Comparison of ENCODE assay signal across 31 mouse cellular contexts in genomic region chr1:74109670-74110069, GRCm38 (mm10). TPM values are rescaled to one million over a fixed set of nuclear protein-coding genes. Genes with fewer than 3 reads are reported as not detected.
A peak's percentile ranks its signal among the peaks of the same experiment; 100 is the strongest.
DNase-seq lines count a peak whose midpoint lies in the region; ATAC-seq and TF ChIP-seq lines count a peak whose summit lies in the region.
"Had no signal": no experiment of that assay in that cellular context is flagged by ENCODE, and none has a peak within 500 bp of the region (broad histone marks: within the 10 kb centered on the region; RNA-seq: fewer than 3 reads in every experiment).

No protein-coding gene starts in this region.

- H3K27me3 ChIP-seq in hindbrain, embryonic 11.5 days (ENCODE audit: control insufficient read depth, insufficient read depth, low read length), result no peaks in the 10 kb centered on the region
- no peaks in the 10 kb centered on the region for H3K27me3 ChIP-seq in hindbrain, postnatal 0 days (ENCODE audit: insufficient read depth, low read length)
- H3K27me3 ChIP-seq in midbrain, embryonic 11.5 days (ENCODE audit: control insufficient read depth, insufficient read depth, low read length), result no peaks in the 10 kb centered on the region
- no peaks in the 10 kb centered on the region for H3K27me3 ChIP-seq in midbrain, embryonic 16.5 days (ENCODE audit: control insufficient read depth, insufficient read depth, low read depth, low read length)
- H3K27me3 ChIP-seq in embryonic facial prominence, embryonic 12.5 days, result 0 out of 2 replicates have a peak, but pooled peaks cover 2% of the 10 kb centered on the region
- H3K27me3 ChIP-seq: heart, embryonic 15.5 days had no signal

- 36% methylated on average over 2 of the region's 2 CpGs for WGBS in hindbrain, embryonic 11.5 days
- WGBS in hindbrain, postnatal 0 days, result 62% methylated on average over 2 of the region's 2 CpGs
- WGBS in midbrain, embryonic 11.5 days, result 54% methylated on average over 2 of the region's 2 CpGs
- WGBS in midbrain, embryonic 16.5 days, result 58% methylated on average over 2 of the region's 2 CpGs
- 57% methylated on average over 2 of the region's 2 CpGs for WGBS in embryonic facial prominence, embryonic 12.5 days

- ATAC-seq in hindbrain, embryonic 11.5 days (ENCODE audit: low FRiP score), result no peak
- no peak for ATAC-seq in hindbrain, postnatal 0 days
- no peak for ATAC-seq in midbrain, embryonic 11.5 days (ENCODE audit: low FRiP score)
- no peak for ATAC-seq in midbrain, embryonic 16.5 days
- ATAC-seq in embryonic facial prominence, embryonic 12.5 days (ENCODE audit: insufficient number of reproducible peaks, insufficient read depth, low FRiP score, low TSS enrichment), result peak; percentile 5; the same call in 1 of the 2 replicates
- ATAC-seq: intestine, embryonic 16.5 days; liver, embryonic 12.5 days; lung, postnatal 0 days had no signal

- H3K4me2 ChIP-seq in hindbrain, embryonic 11.5 days (replicated peaks; ENCODE audit: low read depth, low read length), result no peak overlapping the region
- H3K4me2 ChIP-seq in hindbrain, postnatal 0 days (ENCODE audit: low read depth, low read length), result no peak overlapping the region
- no peak overlapping the region for H3K4me2 ChIP-seq in midbrain, embryonic 11.5 days
- no peak overlapping the region for H3K4me2 ChIP-seq in midbrain, embryonic 16.5 days (ENCODE audit: low read length)
- no peak overlapping the region for H3K4me2 ChIP-seq in embryonic facial prominence, embryonic 12.5 days (replicated peaks)
- H3K4me2 ChIP-seq: heart, embryonic 15.5 days; liver, embryonic 12.5 days; neural tube, embryonic 12.5 days had no signal

- H3K9me3 ChIP-seq in hindbrain, embryonic 11.5 days (ENCODE audit: control insufficient read depth, low read length), result no peaks in the 10 kb centered on the region
- H3K9me3 ChIP-seq in hindbrain, postnatal 0 days (ENCODE audit: low read length), result no peaks in the 10 kb centered on the region
- no peaks in the 10 kb centered on the region for H3K9me3 ChIP-seq in midbrain, embryonic 11.5 days (ENCODE audit: control insufficient read depth, low read length)
- no peaks in the 10 kb centered on the region for H3K9me3 ChIP-seq in midbrain, embryonic 16.5 days (replicated peaks; ENCODE audit: control insufficient read depth, low read length, poor library complexity, severe bottlenecking)
- H3K9me3 ChIP-seq in embryonic facial prominence, embryonic 12.5 days, result no peaks in the 10 kb centered on the region
- H3K9me3 ChIP-seq: heart, embryonic 10.5 days; heart, embryonic 15.5 days; liver, embryonic 12.5 days; megakaryocyte, embryonic 14.5 days; neural tube, embryonic 12.5 days had no signal

- H3K9ac ChIP-seq in hindbrain, embryonic 11.5 days (ENCODE audit: low read depth, low read length), result no peak overlapping the region
- no peak overlapping the region for H3K9ac ChIP-seq in hindbrain, postnatal 0 days (replicated peaks; ENCODE audit: low read length)
- H3K9ac ChIP-seq in midbrain, embryonic 11.5 days (ENCODE audit: low read length), result no peak overlapping the region
- no peak overlapping the region for H3K9ac ChIP-seq in midbrain, embryonic 16.5 days (ENCODE audit: low read depth, low read length)
- no peak overlapping the region for H3K9ac ChIP-seq in embryonic facial prominence, embryonic 12.5 days
- H3K9ac ChIP-seq: heart, embryonic 15.5 days; liver, embryonic 12.5 days; neural tube, embryonic 12.5 days had no signal

- peaks cover 33% of the 10 kb centered on the region for H3K4me1 ChIP-seq in hindbrain, embryonic 11.5 days (replicated peaks; ENCODE audit: control insufficient read depth, insufficient read depth, low read length)
- H3K4me1 ChIP-seq in hindbrain, postnatal 0 days (ENCODE audit: insufficient read depth, low read length), result peaks cover 8% of the 10 kb centered on the region
- peaks cover 33% of the 10 kb centered on the region for H3K4me1 ChIP-seq in midbrain, embryonic 11.5 days (ENCODE audit: control insufficient read depth, insufficient read depth, low read length)
- H3K4me1 ChIP-seq in midbrain, embryonic 16.5 days (ENCODE audit: control insufficient read depth, insufficient read depth, low read length), result peaks cover 10% of the 10 kb centered on the region; the same call in 1 of the 2 replicates
- H3K4me1 ChIP-seq in brown adipose tissue, adult 24 weeks (ENCODE audit: control insufficient read depth, insufficient read depth, insufficient read length, low read length), result peaks cover 25% of the 10 kb centered on the region
- H3K4me1 ChIP-seq in embryonic facial prominence, embryonic 12.5 days, result peaks cover 23% of the 10 kb centered on the region

- intact Hi-C loops in left cerebral cortex, adult 2 months (cut with DNase I), result no loop called here

- TF ChIP-seq CTCF in hindbrain, postnatal 0 days (IDR thresholded peaks at IDR 0.05; ENCODE audit: low read depth), result no peak
- TF ChIP-seq CTCF in left cerebral cortex, adult 2 months (IDR thresholded peaks at IDR 0.05), result no peak

- no peak overlapping the region for H3K4me3 ChIP-seq in hindbrain, embryonic 11.5 days (ENCODE audit: low read depth, low read length)
- no peak overlapping the region for H3K4me3 ChIP-seq in hindbrain, postnatal 0 days (ENCODE audit: low read length)
- no peak overlapping the region for H3K4me3 ChIP-seq in midbrain, embryonic 11.5 days (ENCODE audit: low read depth, low read length)
- no peak overlapping the region for H3K4me3 ChIP-seq in midbrain, embryonic 16.5 days (ENCODE audit: low read depth, low read length)
- no peak overlapping the region for H3K4me3 ChIP-seq in brown adipose tissue, adult 24 weeks (ENCODE audit: insufficient read depth, low read depth, low read length)
- no peak overlapping the region for H3K4me3 ChIP-seq in embryonic facial prominence, embryonic 12.5 days
- H3K4me3 ChIP-seq in left cerebral cortex, adult 2 months, result no peak overlapping the region
- H3K4me3 ChIP-seq: heart, embryonic 10.5 days; heart, embryonic 15.5 days; liver, embryonic 12.5 days; megakaryocyte, embryonic 14.5 days; neural tube, embryonic 12.5 days had no signal

- DNase-seq in hindbrain, embryonic 11.5 days (ENCODE audit: low spot score), result no peak
- DNase-seq in hindbrain, postnatal 0 days (ENCODE audit: low spot score), result no peak
- no peak for DNase-seq in midbrain, embryonic 11.5 days (ENCODE audit: low spot score, missing footprints)
- no peak for DNase-seq in left cerebral cortex, adult 2 months (ENCODE audit: extremely low spot score in 1 of 2, low spot score in 2 of 2)
- DNase-seq: adrenal gland, adult 2 months; adrenal gland, postnatal 36 days; B cell, adult 2 months; cerebellum, adult 8-10 months; cerebellum, postnatal 25 days; gastrocnemius, postnatal 25 days; heart, adult 11 months; kidney, adult 8-10 months; layer of hippocampus, postnatal 36 days; lung, adult 18-20 months; lung, postnatal 4 days; right cerebral cortex, adult 18-20 months; spleen, adult 18-20 months; thymus, postnatal 36 days had no signal

- peak overlapping the region; percentile 37 for H3K27ac ChIP-seq in hindbrain, embryonic 11.5 days (ENCODE audit: low read depth, low read length)
- no peak overlapping the region for H3K27ac ChIP-seq in hindbrain, postnatal 0 days
- 0 out of 2 replicates have a peak overlapping the region, but pooled peaks have one; percentile 12 for H3K27ac ChIP-seq in midbrain, embryonic 11.5 days (ENCODE audit: low read depth, low read length)
- H3K27ac ChIP-seq in midbrain, embryonic 16.5 days (ENCODE audit: low read length), result no peak overlapping the region
- H3K27ac ChIP-seq in brown adipose tissue, adult 24 weeks (replicated peaks; ENCODE audit: low read depth, low read length), result peak overlapping the region; percentile 93
- H3K27ac ChIP-seq in embryonic facial prominence, embryonic 12.5 days, result no peak overlapping the region
- H3K27ac ChIP-seq in left cerebral cortex, adult 2 months, result no peak overlapping the region
- H3K27ac ChIP-seq: heart, embryonic 10.5 days; heart, embryonic 15.5 days; kidney, postnatal 0 days; liver, embryonic 12.5 days; neural tube, embryonic 12.5 days had no signal

- H3K36me3 ChIP-seq in hindbrain, embryonic 11.5 days (ENCODE audit: control insufficient read depth, insufficient read depth, low read length), result no peaks in the 10 kb centered on the region
- no peaks in the 10 kb centered on the region for H3K36me3 ChIP-seq in hindbrain, postnatal 0 days (ENCODE audit: insufficient read depth, low read length)
- H3K36me3 ChIP-seq in midbrain, embryonic 11.5 days (ENCODE audit: control insufficient read depth, insufficient read depth, low read length), result no peaks in the 10 kb centered on the region
- no peaks in the 10 kb centered on the region for H3K36me3 ChIP-seq in midbrain, embryonic 16.5 days (ENCODE audit: control insufficient read depth, insufficient read depth, low read length)
- H3K36me3 ChIP-seq in embryonic facial prominence, embryonic 12.5 days, result no peaks in the 10 kb centered on the region
- H3K36me3 ChIP-seq: heart, embryonic 10.5 days; heart, embryonic 15.5 days; liver, embryonic 12.5 days; neural tube, embryonic 12.5 days had no signal

RNA-seq across cellular contexts. Expression of gene Tns1, which starts 14.6 kb away (rescaled TPM):
- polyA plus RNA-seq in hindbrain, embryonic 11.5 days (2014; fragmentation: Nextera tagmentation; extraction: Ambion mirVana), result 16.1 and 17.3 TPM in 2 replicates
- 24.1 and 28.0 TPM in 2 replicates for total RNA-seq in hindbrain, postnatal 0 days (2014; rRNA removed)
- 10.3 and 11.7 TPM in 2 replicates for polyA plus RNA-seq in hindbrain, postnatal 0 days (2015; fragmentation: Nextera tagmentation; extraction: Ambion mirVana)
- polyA plus RNA-seq in midbrain, embryonic 11.5 days (2014; fragmentation: Nextera tagmentation; extraction: Ambion mirVana), result 6.9 and 9.3 TPM in 2 replicates
- polyA plus RNA-seq in midbrain, embryonic 16.5 days (2015; fragmentation: Nextera tagmentation; extraction: Ambion mirVana), result 8.2 and 11.8 TPM in 2 replicates
- polyA plus RNA-seq in brown adipose tissue, adult 24 weeks (2012; ENCODE audit: insufficient read depth, insufficient read length, missing spikeins), result 237 and 280 TPM in 2 replicates
- 38.8 and 39.4 TPM in 2 replicates for polyA plus RNA-seq in embryonic facial prominence, embryonic 12.5 days (2016; fragmentation: Nextera tagmentation; extraction: Ambion mirVana)
- total RNA-seq in left cerebral cortex, adult 2 months (2021), result 10 to 100 TPM; 43.5 to 46.4 TPM

RNA-seq across cellular contexts. Expression of gene Rufy4, which starts 15.7 kb away (rescaled TPM):
- polyA plus RNA-seq in hindbrain, embryonic 11.5 days (2014; fragmentation: Nextera tagmentation; extraction: Ambion mirVana), result 0.56 and 0.66 TPM in 2 replicates
- not detected in 2 replicates for total RNA-seq in hindbrain, postnatal 0 days (2014; rRNA removed)
- polyA plus RNA-seq in hindbrain, postnatal 0 days (2015; fragmentation: Nextera tagmentation; extraction: Ambion mirVana), result 0.08 and 0.10 TPM in 2 replicates
- polyA plus RNA-seq in midbrain, embryonic 11.5 days (2014; fragmentation: Nextera tagmentation; extraction: Ambion mirVana), result 0.22 and 0.25 TPM in 2 replicates
- 0.17 and 0.49 TPM in 2 replicates for polyA plus RNA-seq in midbrain, embryonic 16.5 days (2015; fragmentation: Nextera tagmentation; extraction: Ambion mirVana)
- polyA plus RNA-seq in brown adipose tissue, adult 24 weeks (2012; ENCODE audit: insufficient read depth, insufficient read length, missing spikeins), result 1.8 and 2.1 TPM in 2 replicates
- polyA plus RNA-seq in embryonic facial prominence, embryonic 12.5 days (2016; fragmentation: Nextera tagmentation; extraction: Ambion mirVana), result 0.22 and 0.26 TPM in 2 replicates
- total RNA-seq in left cerebral cortex, adult 2 months (2021), result under 1 TPM in 1 of 2 experiments, not detected in 1; 0.19 TPM
- total RNA-seq: layer of hippocampus, postnatal 36 days had no signal

RNA-seq across cellular contexts. Expression of gene Cxcr2, which starts 44.1 kb away (rescaled TPM):
- 0.05 and 0.10 TPM in 2 replicates for polyA plus RNA-seq in hindbrain, embryonic 11.5 days (2014; fragmentation: Nextera tagmentation; extraction: Ambion mirVana)
- total RNA-seq in hindbrain, postnatal 0 days (2014; rRNA removed), result 0.52 TPM in 1 of 2 replicates, not detected in the other
- polyA plus RNA-seq in hindbrain, postnatal 0 days (2015; fragmentation: Nextera tagmentation; extraction: Ambion mirVana), result 0.05 and 0.18 TPM in 2 replicates
- polyA plus RNA-seq in midbrain, embryonic 11.5 days (2014; fragmentation: Nextera tagmentation; extraction: Ambion mirVana), result 0.07 and 0.15 TPM in 2 replicates
- 0.08 and 0.09 TPM in 2 replicates for polyA plus RNA-seq in midbrain, embryonic 16.5 days (2015; fragmentation: Nextera tagmentation; extraction: Ambion mirVana)
- polyA plus RNA-seq in brown adipose tissue, adult 24 weeks (2012; ENCODE audit: insufficient read depth, insufficient read length, missing spikeins), result not detected in 2 replicates
- polyA plus RNA-seq in embryonic facial prominence, embryonic 12.5 days (2016; fragmentation: Nextera tagmentation; extraction: Ambion mirVana), result 0.08 and 0.10 TPM in 2 replicates
- not detected for total RNA-seq in left cerebral cortex, adult 2 months (2021)
- total RNA-seq: gastrocnemius, adult 18-20 months; gastrocnemius, postnatal 25 days; left cerebral cortex, postnatal 10 days had no signal
- polyA plus RNA-seq: adrenal gland, adult 2 months had no signal

Comparison
In these comparisons a context has a peak if more than half of its experiments do, and no peak if none do; other contexts are left out.
1. H3K27ac ChIP-seq: peak in hindbrain, embryonic 11.5 days (single experiment), midbrain, embryonic 11.5 days (single experiment) and brown adipose tissue, adult 24 weeks (single experiment); none in hindbrain, postnatal 0 days (single experiment), midbrain, embryonic 16.5 days (single experiment), embryonic facial prominence, embryonic 12.5 days (single experiment) and left cerebral cortex, adult 2 months (single experiment).